Mouse (Mus musculus) heart, adult 2 months (tissue): ENCODE measurements around the gene Pin4. TPM values are rescaled to one million over a fixed set of nuclear protein-coding genes. Genes with fewer than 3 reads are reported as not detected.

Source experiments
- DNase-seq, 2 experiments: peaks; one replicate each; pipeline ENCODE4 v3.0.0; 2021
- H3K27ac ChIP-seq: fragments of 200-600 bp; 2 replicates; pipeline ENCODE4 v1.8.1; 2022
- H3K27me3 ChIP-seq: fragments of 200-500 bp; 2 replicates; pipeline ENCODE4 v1.6.1; 2012; ENCODE audit warnings: mild to moderate bottlenecking, low read length, inconsistent platforms, mixed read lengths; ENCODE audit not compliant: control insufficient read depth, insufficient read depth
- H3K36me3 ChIP-seq: fragments of 200-500 bp; 2 replicates; pipeline ENCODE4 v1.6.1; 2012; ENCODE audit warnings: low read length, inconsistent platforms; ENCODE audit not compliant: control insufficient read depth, insufficient read depth
- H3K4me1 ChIP-seq: fragments of 200-500 bp; 2 replicates; pipeline ENCODE4 v1.6.1; 2011; ENCODE audit warnings: low read length; ENCODE audit not compliant: control insufficient read depth, insufficient read depth
- H3K4me3 ChIP-seq: fragments of 200-600 bp; 2 replicates; pipeline ENCODE4 v1.8.1; 2022
- H3K79me2 ChIP-seq: fragments of 200-500 bp; replicated peaks from 2 replicates; pipeline ENCODE4 v1.6.1; 2012; ENCODE audit warnings: mild to moderate bottlenecking, inconsistent platforms, low read length, moderate library complexity, mixed read lengths; ENCODE audit not compliant: control insufficient read depth, insufficient read depth
- H3K9ac ChIP-seq: fragments of 200-500 bp; 2 replicates; pipeline ENCODE4 v1.6.1; 2012; ENCODE audit warnings: low read depth, mild to moderate bottlenecking, control low read depth, inconsistent platforms, low read length, mixed read lengths
- CTCF ChIP-seq: fragments of 200-600 bp; IDR thresholded peaks from 2 replicates; pipeline ENCODE4 v1.8.1; 2022; ENCODE audit warnings: antibody characterized with exemption, mild to moderate bottlenecking, moderate library complexity
- EP300 ChIP-seq: fragments of 200-500 bp; IDR thresholded peaks from 2 replicates; pipeline ENCODE4 v1.6.1; 2011; ENCODE audit warnings: low read depth, low read length, control low read depth; ENCODE audit not compliant: insufficient read depth
- POLR2A ChIP-seq: fragments of 200-500 bp; IDR thresholded peaks from 2 replicates; pipeline ENCODE4 v1.6.1; 2011; ENCODE audit warnings: mild to moderate bottlenecking, low read depth, low read length, control low read depth; ENCODE audit not compliant: insufficient read depth
- WGBS: fragments of 180-500 bp; shearing (Covaris S2); methylation state at CpG from one replicate; pipeline ENCODE4 v1.1.7; 2018; 5-methylcytosine and 5-hydroxymethylcytosine counted together
- intact Hi-C: fragments of 180-260 bp; cut with DNase I; formaldehyde crosslinking; loops from one replicate; pipeline ENCODE4 v1.15.1; 2025
- polyA plus RNA-seq: library from polyadenylated mRNA; depleted of rRNA; stranded (reverse); fragments of >200 nt; gene quantifications from 2 replicates; pipeline ENCODE4 v1.2.3, GENCODE M21; 2012
- total RNA-seq, 2 experiments: library from RNA; stranded (reverse); gene quantifications; 2 replicates each; pipeline ENCODE4 v1.2.3; 2021

Pin4 gene
- total and polyA plus RNA-seq, 3 experiments: 1.8 to 16.4 (median 16.4) TPM

GRCm38 (mm10) chrX:102075158-102075557 lies 44.1 kb upstream of the Pin4 start:
- H3K27ac ChIP-seq: no peak overlapping the region
- DNase-seq: no peak
- 0 out of 2 replicates have a peak, but pooled peaks cover 1% of the 10 kb centered on the region for H3K4me1 ChIP-seq
- WGBS: 71% methylated on average over 4 of the region's 4 CpGs
- H3K4me3 ChIP-seq: no peak overlapping the region
- H3K27me3 ChIP-seq: no peaks in the 10 kb centered on the region
- H3K9ac ChIP-seq: no peak overlapping the region
- H3K36me3 ChIP-seq: no peaks in the 10 kb centered on the region
- intact Hi-C loops: no loop called here
- no peaks in the 10 kb centered on the region for H3K79me2 ChIP-seq
- no peak for TF ChIP-seq EP300
- TF ChIP-seq CTCF: no peak
- TF ChIP-seq POLR2A: no peak

GRCm38 (mm10) chrX:102076886-102077765 lies 42.1 kb upstream of the Pin4 start:
- Histone ChIP-seq H3K79me2 (no peaks in the 10 kb centered on the region), H3K9ac (no peak overlapping the region), H3K27ac (no peak overlapping the region), H3K27me3 (no peaks in the 10 kb centered on the region), H3K4me1 (no peaks in the 10 kb centered on the region), H3K36me3 (no peaks in the 10 kb centered on the region), H3K4me3 (no peak overlapping the region)
- TF ChIP-seq EP300: no peak
- TF ChIP-seq CTCF: no peak
- TF ChIP-seq POLR2A: no peak
- no peak for DNase-seq
- intact Hi-C loops: no loop called here
- WGBS: 82% methylated on average over 7 of the region's 7 CpGs

DNA sequence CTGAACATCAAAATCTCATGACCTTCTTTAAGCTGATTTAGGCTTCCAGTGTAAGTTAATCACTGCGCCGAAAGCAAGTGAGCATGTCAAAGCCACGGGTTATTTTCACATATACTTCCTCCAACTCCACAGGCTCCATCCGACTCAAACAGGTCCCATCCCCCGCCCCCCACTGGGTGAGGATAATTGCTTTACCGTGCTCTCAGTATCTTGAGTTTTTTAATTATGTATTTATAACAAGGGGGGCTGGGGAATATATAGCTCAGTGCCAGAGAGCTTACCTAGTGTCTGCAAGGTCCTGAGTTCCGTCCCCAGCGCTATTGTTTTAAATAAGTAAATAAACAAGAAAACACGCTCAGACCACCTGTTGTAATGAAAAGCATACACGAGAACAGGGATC lies 38.2 kb upstream of the Pin4 start:
- Histone ChIP-seq H3K27me3 (no peaks in the 10 kb centered on the region), H3K27ac (no peak overlapping the region), H3K4me3 (no peak overlapping the region), H3K4me1 (no peaks in the 10 kb centered on the region), H3K79me2 (no peaks in the 10 kb centered on the region), H3K9ac (no peak overlapping the region), H3K36me3 (no peaks in the 10 kb centered on the region)
- DNase-seq: peak in 1 of 2 experiments; percentile 5
- intact Hi-C loops: no loop called here
- TF ChIP-seq POLR2A (no peak), CTCF (no peak), EP300 (no peak)
- WGBS: 74% methylated on average over 10 of the region's 10 CpGs

- H3K36me3 ChIP-seq: no peaks in the 10 kb centered on the region
- 72% methylated on average over 7 of the region's 7 CpGs for WGBS
- intact Hi-C loops: no loop called here
Measured at GRCm38 (mm10) chrX:102081573-102082279, 37.5 kb upstream of the Pin4 start.

DNA sequence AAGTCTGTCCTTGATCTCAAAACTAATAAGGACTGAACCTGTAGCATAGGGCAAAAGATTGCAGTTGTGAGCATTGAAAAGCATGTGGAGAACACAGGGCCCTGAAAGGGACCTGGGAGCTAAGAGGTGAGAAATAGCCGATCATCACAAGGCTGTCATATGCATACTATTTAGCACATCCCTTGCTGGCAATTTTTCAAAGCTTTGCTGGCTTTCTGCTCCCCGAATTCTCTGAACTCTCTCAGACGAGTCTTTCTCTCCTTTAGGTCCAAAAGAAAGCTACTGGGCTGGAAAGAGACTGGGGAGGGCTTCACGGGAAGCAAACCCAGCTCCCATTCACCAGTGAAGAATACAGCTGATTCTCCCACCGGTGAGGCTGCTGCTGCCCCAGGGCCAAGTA lies 36.9 kb upstream of the Pin4 start:
- no peaks in the 10 kb centered on the region for H3K79me2 ChIP-seq
- H3K27me3 ChIP-seq: no peaks in the 10 kb centered on the region
- 62% methylated on average over 5 of the region's 5 CpGs for WGBS
- peak in 1 of 2 experiments; percentile 8 for DNase-seq
- H3K36me3 ChIP-seq: no peaks in the 10 kb centered on the region
- TF ChIP-seq EP300: no peak
- no peak overlapping the region for H3K27ac ChIP-seq
- intact Hi-C loops: no loop called here
- no peaks in the 10 kb centered on the region for H3K4me1 ChIP-seq
- H3K9ac ChIP-seq: no peak overlapping the region
- no peak overlapping the region for H3K4me3 ChIP-seq

More at GRCm38 (mm10) chrX:102081573-102082279, 37.5 kb upstream of the Pin4 start:
- DNase-seq: peak in 1 of 2 experiments; percentile 9
- Histone ChIP-seq H3K9ac (no peak overlapping the region), H3K4me1 (no peaks in the 10 kb centered on the region), H3K27me3 (no peaks in the 10 kb centered on the region), H3K79me2 (no peaks in the 10 kb centered on the region), H3K27ac (no peak overlapping the region), H3K4me3 (no peak overlapping the region)
- TF ChIP-seq POLR2A: no peak
- no peak for TF ChIP-seq CTCF
- TF ChIP-seq EP300: no peak

- no peak for TF ChIP-seq EP300
- TF ChIP-seq CTCF: no peak
- no peak for TF ChIP-seq POLR2A
- Histone ChIP-seq H3K4me1 (no peaks in the 10 kb centered on the region), H3K27me3 (no peaks in the 10 kb centered on the region), H3K79me2 (no peaks in the 10 kb centered on the region), H3K36me3 (no peaks in the 10 kb centered on the region), H3K27ac (no peak overlapping the region), H3K9ac (no peak overlapping the region), H3K4me3 (no peak overlapping the region)
- no peak for DNase-seq
- 90% methylated on average over 8 of the region's 8 CpGs for WGBS
- intact Hi-C loops: no loop called here
Measured at GRCm38 (mm10) chrX:102085798-102086443, 33.3 kb upstream of the Pin4 start.
